Mouse (Mus musculus): ENCODE measurements around the gene 5830473C10Rik. TPM values are rescaled to one million over a fixed set of nuclear protein-coding genes. Genes with fewer than 3 reads are reported as not detected.

The 5830473C10Rik gene
- polyA plus RNA-seq, 1 experiment: not detected

- TF ChIP-seq POLR2A (IDR thresholded peaks at IDR 0.05; ENCODE audit: insufficient read depth, low read depth, low read length) (no peak), CTCF (IDR thresholded peaks at IDR 0.05; ENCODE audit: insufficient read depth, low read depth, low read length) (no peak)
- Histone ChIP-seq H3K27ac (ENCODE audit: insufficient read depth, low read depth, low read length) (no peak overlapping the region), H3K4me1 (ENCODE audit: control insufficient read depth, insufficient read depth, low read length) (no peaks in the 10 kb centered on the region), H3K4me3 (ENCODE audit: insufficient read depth, low read depth, low read length) (no peak overlapping the region)
- 44% methylated on average over 1 of the region's 1 CpGs for WGBS
Observed at GRCm38 (mm10) chr5:90628530-90628929, 67.6 kb downstream of the 5830473C10Rik start.

- Histone ChIP-seq H3K4me1 (ENCODE audit: control insufficient read depth, insufficient read depth, low read length) (no peaks in the 10 kb centered on the region), H3K4me3 (ENCODE audit: insufficient read depth, low read depth, low read length) (no peak overlapping the region)
- 87% methylated on average over 7 of the region's 7 CpGs for WGBS
Observed at GRCm38 (mm10) chr5:90634885-90635284, 74.0 kb downstream of the 5830473C10Rik start.

GRCm38 (mm10) chr5:90640286-90641217, 79.6 kb downstream of the 5830473C10Rik start, which contains the start of gene Rassf6:
Rassf6 (minus strand) TSS chr5:90640657.
- Histone ChIP-seq H3K4me1 (ENCODE audit: control insufficient read depth, insufficient read depth, low read length) (peaks cover 6% of the 10 kb centered on the region), H3K4me3 (ENCODE audit: insufficient read depth, low read depth, low read length) (peak within 1 kb of the TSS; percentile 17), H3K27ac (ENCODE audit: insufficient read depth, low read depth, low read length) (no peak within 1 kb of the TSS)
- WGBS: 14% methylated on average over 26 of the region's 26 CpGs
- TF ChIP-seq POLR2A (IDR thresholded peaks at IDR 0.05; ENCODE audit: insufficient read depth, low read depth, low read length) (no peak), CTCF (IDR thresholded peaks at IDR 0.05; ENCODE audit: insufficient read depth, low read depth, low read length) (no peak)

More at GRCm38 (mm10) chr5:90634885-90635284, 74.0 kb downstream of the 5830473C10Rik start:
- TF ChIP-seq CTCF (IDR thresholded peaks at IDR 0.05; ENCODE audit: insufficient read depth, low read depth, low read length): no peak
- TF ChIP-seq POLR2A (IDR thresholded peaks at IDR 0.05; ENCODE audit: insufficient read depth, low read depth, low read length): no peak
- no peak overlapping the region for H3K27ac ChIP-seq (ENCODE audit: insufficient read depth, low read depth, low read length)

- Histone ChIP-seq H3K27ac (ENCODE audit: insufficient read depth, low read depth, low read length) (no peak overlapping the region), H3K4me1 (ENCODE audit: control insufficient read depth, insufficient read depth, low read length) (peaks cover 6% of the 10 kb centered on the region), H3K4me3 (ENCODE audit: insufficient read depth, low read depth, low read length) (no peak overlapping the region)
- TF ChIP-seq CTCF (IDR thresholded peaks at IDR 0.05; ENCODE audit: insufficient read depth, low read depth, low read length) (no peak), POLR2A (IDR thresholded peaks at IDR 0.05; ENCODE audit: insufficient read depth, low read depth, low read length) (no peak)
- 73% methylated on average over 10 of the region's 10 CpGs for WGBS
Observed at GRCm38 (mm10) chr5:90641218-90641610, 80.3 kb downstream of the 5830473C10Rik start.

GRCm38 (mm10) chr5:90645579-90645978, 84.7 kb downstream of the 5830473C10Rik start:
- 53% methylated on average over 3 of the region's 3 CpGs for WGBS
- no peak for TF ChIP-seq CTCF (IDR thresholded peaks at IDR 0.05; ENCODE audit: insufficient read depth, low read depth, low read length)
- H3K4me1 ChIP-seq (ENCODE audit: control insufficient read depth, insufficient read depth, low read length): peaks cover 3% of the 10 kb centered on the region
- H3K4me3 ChIP-seq (ENCODE audit: insufficient read depth, low read depth, low read length): no peak overlapping the region
- no peak overlapping the region for H3K27ac ChIP-seq (ENCODE audit: insufficient read depth, low read depth, low read length)

- Histone ChIP-seq H3K4me1 (ENCODE audit: control insufficient read depth, insufficient read depth, low read length) (0 out of 2 replicates have a peak, but pooled peaks cover 2% of the 10 kb centered on the region), H3K27ac (ENCODE audit: insufficient read depth, low read depth, low read length) (no peak overlapping the region), H3K4me3 (ENCODE audit: insufficient read depth, low read depth, low read length) (no peak overlapping the region)
- no peak for TF ChIP-seq CTCF (IDR thresholded peaks at IDR 0.05; ENCODE audit: insufficient read depth, low read depth, low read length)
- no peak for TF ChIP-seq POLR2A (IDR thresholded peaks at IDR 0.05; ENCODE audit: insufficient read depth, low read depth, low read length)
- 75% methylated on average over 5 of the region's 5 CpGs for WGBS
Observed at GRCm38 (mm10) chr5:90646398-90646797, 85.5 kb downstream of the 5830473C10Rik start.

Other genes with a start within 250 kb of the 5830473C10Rik start
- 221 TPM in 1 of 2 replicates, not detected in the other for gene Ankrd17, start 194.5 kb upstream of the 5830473C10Rik start, polyA plus RNA-seq (2012; ENCODE audit: insufficient read depth, insufficient read length, low replicate concordance, missing spikeins)
- not detected in 2 replicates for gene Gm9958, start 193.9 kb upstream of the 5830473C10Rik start, polyA plus RNA-seq (2012; ENCODE audit: insufficient read depth, insufficient read length, low replicate concordance, missing spikeins)
- gene Alb, start 100.2 kb upstream of the 5830473C10Rik start, polyA plus RNA-seq (2012; ENCODE audit: insufficient read depth, insufficient read length, low replicate concordance, missing spikeins): not detected in 2 replicates
- not detected in 2 replicates for gene Afp, start 70.4 kb upstream of the 5830473C10Rik start, polyA plus RNA-seq (2012; ENCODE audit: insufficient read depth, insufficient read length, low replicate concordance, missing spikeins)
- gene Afm, start 42.2 kb upstream of the 5830473C10Rik start, polyA plus RNA-seq (2012; ENCODE audit: insufficient read depth, insufficient read length, low replicate concordance, missing spikeins): not detected in 2 replicates
- not detected in 2 replicates for gene Rassf6, start 79.5 kb downstream of the 5830473C10Rik start, polyA plus RNA-seq (2012; ENCODE audit: insufficient read depth, insufficient read length, low replicate concordance, missing spikeins)
- gene Cxcl5, start 198.3 kb downstream of the 5830473C10Rik start, polyA plus RNA-seq (2012; ENCODE audit: insufficient read depth, insufficient read length, low replicate concordance, missing spikeins): not detected in 2 replicates
- not detected in 2 replicates for gene Ppbp, start 207.4 kb downstream of the 5830473C10Rik start, polyA plus RNA-seq (2012; ENCODE audit: insufficient read depth, insufficient read length, low replicate concordance, missing spikeins)
- not detected in 2 replicates for gene Pf4, start 211.3 kb downstream of the 5830473C10Rik start, polyA plus RNA-seq (2012; ENCODE audit: insufficient read depth, insufficient read length, low replicate concordance, missing spikeins)
- gene Cxcl3, start 225.0 kb downstream of the 5830473C10Rik start, polyA plus RNA-seq (2012; ENCODE audit: insufficient read depth, insufficient read length, low replicate concordance, missing spikeins): not detected in 2 replicates
- gene Cxcl15, start 233.4 kb downstream of the 5830473C10Rik start, polyA plus RNA-seq (2012; ENCODE audit: insufficient read depth, insufficient read length, low replicate concordance, missing spikeins): not detected in 2 replicates

All from olfactory bulb, adult 2 months (tissue).